Mouse (Mus musculus) erythroblast, embryonic 14.5 days (primary cell): ENCODE data around the gene Smok2b.
"Not testable (repeated sequence)": the region's sequence is repeated elsewhere in the genome, so short reads cannot be mapped to it uniquely, and the experiment has no call there.

Source experiments
- GATA1 ChIP-seq: IDR thresholded peaks from 2 replicates; pipeline ENCODE4 v1.6.1; 2012; ENCODE audit warnings: low read length, inconsistent platforms, mixed read lengths
- TAL1 ChIP-seq: IDR thresholded peaks from 3 replicates; pipeline ENCODE4 v1.6.1; 2012; ENCODE audit warnings: low read length, inconsistent platforms, mixed read lengths

DNA sequence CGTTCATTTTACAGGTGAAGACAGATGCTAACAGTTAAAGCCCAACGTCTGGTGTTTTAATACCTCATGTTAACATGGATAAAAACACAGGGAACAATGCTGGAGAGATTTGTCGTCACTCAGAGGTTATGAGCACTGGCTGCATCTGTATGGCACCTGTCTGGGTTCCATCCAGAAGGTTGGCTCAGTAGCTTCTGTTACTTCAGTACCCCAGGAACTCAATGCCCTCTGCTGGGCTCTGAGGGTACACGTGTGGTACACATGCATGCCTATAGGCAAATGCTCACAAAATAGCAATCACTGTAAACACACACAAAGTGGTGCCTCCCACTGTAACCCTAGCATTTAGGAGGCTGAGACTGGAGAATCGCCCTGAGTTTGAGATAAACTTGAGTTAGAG is 24.7 kb downstream of the Smok2b start:
- not testable (repeated sequence) for TF ChIP-seq GATA1, TAL1
